Mouse (Mus musculus): ENCODE measurements at regions not wholly inside any gene's neighbourhood (a gene's known extent, or its start where the extent isn't known, plus 50 kb on each side); places are given as distances from the start of the nearest gene placed in this dataset.
A peak's percentile ranks its signal among the peaks of the same experiment; 100 is the strongest.

DNA sequence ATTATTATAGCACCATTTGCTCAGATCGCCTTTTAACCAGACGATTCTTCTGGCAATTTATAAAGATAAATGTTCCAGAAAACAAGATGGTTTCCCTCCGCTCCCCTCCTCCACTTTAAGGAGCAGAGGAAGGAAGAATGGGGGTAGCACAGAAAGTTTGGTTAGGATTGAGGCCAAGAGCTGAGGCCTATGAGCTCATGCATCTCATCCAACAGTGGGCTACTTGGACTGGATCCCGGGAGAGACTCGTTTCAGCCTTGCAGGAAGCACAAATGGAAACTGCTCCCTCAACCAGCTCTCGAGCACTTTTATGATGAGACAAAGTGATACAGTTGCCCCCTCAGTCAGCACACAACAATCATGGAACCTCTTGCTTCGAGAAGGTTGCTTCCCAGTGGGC lies 97.9 kb upstream of the Irx3 start:
- DNase-seq (ENCODE audit: low read depth, low spot score), result no peak
- H3K9me3 ChIP-seq (ENCODE audit: control insufficient read depth, insufficient read depth, low read depth, low read length), result no peaks in the 10 kb centered on the region

DNA sequence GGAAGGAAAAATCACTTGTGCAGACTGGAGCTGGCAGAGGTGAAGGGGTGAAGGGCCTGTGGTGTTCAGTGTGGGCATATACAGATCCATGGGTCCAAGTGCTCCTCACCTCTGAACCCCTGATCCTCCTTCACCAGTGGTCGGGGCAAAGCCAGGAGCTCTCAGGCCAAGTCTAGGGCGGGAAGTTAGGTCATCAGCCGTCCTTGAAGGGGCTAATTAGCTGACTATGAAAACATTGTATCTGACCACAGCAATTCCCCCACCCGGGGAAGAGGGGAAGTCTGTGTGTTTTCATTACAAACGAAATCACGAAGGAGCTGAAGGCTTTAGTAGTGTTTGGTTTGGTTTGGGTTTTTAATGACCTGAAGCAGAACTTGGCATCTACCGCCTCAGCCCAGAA lies 95.5 kb upstream of the Irx3 start:
- no peaks in the 10 kb centered on the region for H3K36me3 ChIP-seq (ENCODE audit: control insufficient read depth, insufficient read depth, low read length, poor library complexity, severe bottlenecking)
- DNase-seq (ENCODE audit: low read depth, low spot score), result no peak
- H3K27ac ChIP-seq (ENCODE audit: insufficient read depth, low read depth, low read length, poor library complexity, severe bottlenecking), result no peak overlapping the region
- no peak overlapping the region for H3K4me3 ChIP-seq (ENCODE audit: insufficient read depth in 1 of 2, low read depth in 1 of 2, low read length in 2 of 2, poor library complexity in 1 of 2, severe bottlenecking in 1 of 2)
- no peak for TF ChIP-seq MAFK (IDR thresholded peaks at IDR 0.05; ENCODE audit: insufficient read depth, low read depth, low read length)
- H3K9me3 ChIP-seq (ENCODE audit: control insufficient read depth, insufficient read depth, low read depth, low read length), result no peaks in the 10 kb centered on the region
- no peaks in the 10 kb centered on the region for H3K4me1 ChIP-seq (ENCODE audit: control insufficient read depth in 2 of 2, insufficient read depth in 2 of 2, low read length in 2 of 2, poor library complexity in 1 of 2)
- H3K9ac ChIP-seq (ENCODE audit: insufficient read depth, low read depth, low read length, poor library complexity, severe bottlenecking), result no peak overlapping the region
- in situ Hi-C loops (cut with MboI; ENCODE audit: low sequenced_read_pairs in 2 of 2, unreplicated experiment in 2 of 2), result no loop called here

More for the DNA sequence above, 97.9 kb upstream of the Irx3 start:
- H3K4me1 ChIP-seq (ENCODE audit: control insufficient read depth in 2 of 2, insufficient read depth in 2 of 2, low read length in 2 of 2, poor library complexity in 1 of 2), result no peaks in the 10 kb centered on the region
- H3K9ac ChIP-seq (ENCODE audit: insufficient read depth, low read depth, low read length, poor library complexity, severe bottlenecking), result no peak overlapping the region
- H3K27ac ChIP-seq (ENCODE audit: insufficient read depth, low read depth, low read length, poor library complexity, severe bottlenecking), result no peak overlapping the region
- H3K4me3 ChIP-seq (ENCODE audit: insufficient read depth in 1 of 2, low read depth in 1 of 2, low read length in 2 of 2, poor library complexity in 1 of 2, severe bottlenecking in 1 of 2), result no peak overlapping the region
- H3K36me3 ChIP-seq (ENCODE audit: control insufficient read depth, insufficient read depth, low read length, poor library complexity, severe bottlenecking), result no peaks in the 10 kb centered on the region
- TF ChIP-seq MAFK (IDR thresholded peaks at IDR 0.05; ENCODE audit: insufficient read depth, low read depth, low read length) (no peak), CHD2 (IDR thresholded peaks at IDR 0.05; ENCODE audit: low read depth, low read length) (no peak), HCFC1 (IDR thresholded peaks at IDR 0.05; ENCODE audit: borderline replicate concordance, insufficient read depth, low read length) (no peak), ZNF384 (IDR thresholded peaks at IDR 0.05; ENCODE audit: low read depth, low read length) (no peak), ZC3H11A (IDR thresholded peaks at IDR 0.05; ENCODE audit: borderline replicate concordance, low read depth, low read length) (no peak)
- in situ Hi-C loops (cut with MboI; ENCODE audit: low sequenced_read_pairs in 2 of 2, unreplicated experiment in 2 of 2), result no loop called here

DNA sequence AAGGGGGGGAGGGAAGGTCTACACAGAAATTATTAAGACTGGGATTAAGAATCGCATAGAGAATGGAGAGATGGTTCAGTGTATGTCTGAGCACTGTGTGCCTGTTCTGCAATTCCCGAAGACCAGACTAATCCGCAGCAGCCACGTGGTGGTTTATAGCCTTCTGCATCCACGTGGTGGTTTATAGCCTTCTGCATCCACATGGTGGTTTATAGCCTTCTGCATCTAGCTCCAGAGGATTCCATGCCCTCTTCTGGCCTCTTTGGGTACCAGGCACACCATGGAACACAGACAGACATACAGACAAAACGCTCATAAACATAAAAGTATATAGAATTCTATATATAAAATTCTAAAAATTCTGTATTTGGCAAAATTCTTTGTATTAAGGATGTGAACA lies 94.1 kb upstream of the Irx3 start:
- TF ChIP-seq MAFK (IDR thresholded peaks at IDR 0.05; ENCODE audit: insufficient read depth, low read depth, low read length) (no peak), HCFC1 (IDR thresholded peaks at IDR 0.05; ENCODE audit: borderline replicate concordance, insufficient read depth, low read length) (no peak), ZNF384 (IDR thresholded peaks at IDR 0.05; ENCODE audit: low read depth, low read length) (no peak), CHD2 (IDR thresholded peaks at IDR 0.05; ENCODE audit: low read depth, low read length) (no peak), ZC3H11A (IDR thresholded peaks at IDR 0.05; ENCODE audit: borderline replicate concordance, low read depth, low read length) (no peak)

GRCm38 (mm10) chr8:91884862-91885261 lies 83.0 kb upstream of the Irx3 start:
- Histone ChIP-seq H3K4me1 (ENCODE audit: control insufficient read depth in 2 of 2, insufficient read depth in 2 of 2, low read length in 2 of 2, poor library complexity in 1 of 2) (peaks cover 4 to 16% of the 10 kb centered on the region in 2 experiments), H3K36me3 (ENCODE audit: control insufficient read depth, insufficient read depth, low read length, poor library complexity, severe bottlenecking) (no peaks in the 10 kb centered on the region), H3K9me3 (ENCODE audit: control insufficient read depth, insufficient read depth, low read depth, low read length) (no peaks in the 10 kb centered on the region), H3K27ac (ENCODE audit: insufficient read depth, low read depth, low read length, poor library complexity, severe bottlenecking) (no peak overlapping the region), H3K9ac (ENCODE audit: insufficient read depth, low read depth, low read length, poor library complexity, severe bottlenecking) (no peak overlapping the region), H3K4me3 (ENCODE audit: insufficient read depth in 1 of 2, low read depth in 1 of 2, low read length in 2 of 2, poor library complexity in 1 of 2, severe bottlenecking in 1 of 2) (no peak overlapping the region)
- in situ Hi-C loops (cut with MboI; ENCODE audit: low sequenced_read_pairs in 2 of 2, unreplicated experiment in 2 of 2), result no loop called here
- TF ChIP-seq HCFC1 (IDR thresholded peaks at IDR 0.05; ENCODE audit: borderline replicate concordance, insufficient read depth, low read length), result no peak
- TF ChIP-seq CHD2 (IDR thresholded peaks at IDR 0.05; ENCODE audit: low read depth, low read length), result no peak
- no peak for TF ChIP-seq MAFK (IDR thresholded peaks at IDR 0.05; ENCODE audit: insufficient read depth, low read depth, low read length)
- no peak for TF ChIP-seq ZNF384 (IDR thresholded peaks at IDR 0.05; ENCODE audit: low read depth, low read length)
- TF ChIP-seq ZC3H11A (IDR thresholded peaks at IDR 0.05; ENCODE audit: borderline replicate concordance, low read depth, low read length), result no peak
- DNase-seq (ENCODE audit: low read depth, low spot score), result no peak

More for the DNA sequence above, 94.1 kb upstream of the Irx3 start:
- H3K4me1 ChIP-seq (ENCODE audit: control insufficient read depth in 2 of 2, insufficient read depth in 2 of 2, low read length in 2 of 2, poor library complexity in 1 of 2), result no peaks in the 10 kb centered on the region
- no peak overlapping the region for H3K27ac ChIP-seq (ENCODE audit: insufficient read depth, low read depth, low read length, poor library complexity, severe bottlenecking)
- no peak overlapping the region for H3K9ac ChIP-seq (ENCODE audit: insufficient read depth, low read depth, low read length, poor library complexity, severe bottlenecking)
- in situ Hi-C loops (cut with MboI; ENCODE audit: low sequenced_read_pairs in 2 of 2, unreplicated experiment in 2 of 2), result no loop called here
- H3K9me3 ChIP-seq (ENCODE audit: control insufficient read depth, insufficient read depth, low read depth, low read length), result no peaks in the 10 kb centered on the region
- no peak for DNase-seq (ENCODE audit: low read depth, low spot score)
- no peak overlapping the region for H3K4me3 ChIP-seq (ENCODE audit: insufficient read depth in 1 of 2, low read depth in 1 of 2, low read length in 2 of 2, poor library complexity in 1 of 2, severe bottlenecking in 1 of 2)
- H3K36me3 ChIP-seq (ENCODE audit: control insufficient read depth, insufficient read depth, low read length, poor library complexity, severe bottlenecking), result no peaks in the 10 kb centered on the region

DNA sequence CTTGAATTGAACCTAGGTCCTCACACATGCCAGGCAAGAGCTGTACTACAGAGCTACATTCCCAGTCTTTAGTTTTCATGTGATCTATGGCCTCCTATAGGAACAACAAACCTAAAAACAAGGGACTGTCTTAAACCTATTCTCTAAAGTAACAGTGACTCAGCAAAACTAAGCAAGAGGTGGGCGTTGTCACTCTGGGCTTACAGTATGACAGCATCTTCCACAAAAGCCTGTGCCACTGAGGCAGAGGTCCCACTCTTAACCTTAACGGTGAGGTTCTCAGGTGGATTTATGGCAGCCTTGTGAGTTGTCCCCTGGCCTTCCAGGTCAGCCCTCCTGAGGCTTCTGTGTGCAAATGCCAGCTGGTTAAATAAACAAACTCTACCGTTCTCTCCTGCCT lies 82.5 kb upstream of the Irx3 start:
- Histone ChIP-seq H3K36me3 (ENCODE audit: control insufficient read depth, insufficient read depth, low read length, poor library complexity, severe bottlenecking) (no peaks in the 10 kb centered on the region), H3K27ac (ENCODE audit: insufficient read depth, low read depth, low read length, poor library complexity, severe bottlenecking) (no peak overlapping the region), H3K4me1 (ENCODE audit: control insufficient read depth in 2 of 2, insufficient read depth in 2 of 2, low read length in 2 of 2, poor library complexity in 1 of 2) (peaks cover 4 to 16% of the 10 kb centered on the region in 2 experiments), H3K9me3 (ENCODE audit: control insufficient read depth, insufficient read depth, low read depth, low read length) (no peaks in the 10 kb centered on the region), H3K9ac (ENCODE audit: insufficient read depth, low read depth, low read length, poor library complexity, severe bottlenecking) (no peak overlapping the region), H3K4me3 (ENCODE audit: insufficient read depth in 1 of 2, low read depth in 1 of 2, low read length in 2 of 2, poor library complexity in 1 of 2, severe bottlenecking in 1 of 2) (no peak overlapping the region)
- TF ChIP-seq MAFK (IDR thresholded peaks at IDR 0.05; ENCODE audit: insufficient read depth, low read depth, low read length), result peak; percentile 88
- TF ChIP-seq ZNF384 (IDR thresholded peaks at IDR 0.05; ENCODE audit: low read depth, low read length), result no peak
- TF ChIP-seq ZC3H11A (IDR thresholded peaks at IDR 0.05; ENCODE audit: borderline replicate concordance, low read depth, low read length), result no peak
- no peak for DNase-seq (ENCODE audit: low read depth, low spot score)
- in situ Hi-C loops (cut with MboI; ENCODE audit: low sequenced_read_pairs in 2 of 2, unreplicated experiment in 2 of 2), result no loop called here
